Mouse (Mus musculus) liver, adult 2 months (tissue): ENCODE measurements at regions not wholly inside any gene's neighbourhood (a gene's known extent, or its start where the extent isn't known, plus 50 kb on each side); places are given as distances from the start of the nearest gene placed in this dataset.

Experiments used
- CTCF ChIP-seq: fragments of 200-500 bp; IDR thresholded peaks from 2 replicates; pipeline ENCODE4 v1.5.1; 2011; ENCODE audit warnings: low read depth, low read length, control low read depth
- POLR2A ChIP-seq: fragments of 200-500 bp; IDR thresholded peaks from 2 replicates; pipeline ENCODE4 v1.6.1; 2011; ENCODE audit warnings: low read length, control low read depth; ENCODE audit not compliant: insufficient read depth; ENCODE audit errors: extremely low read depth

DNA sequence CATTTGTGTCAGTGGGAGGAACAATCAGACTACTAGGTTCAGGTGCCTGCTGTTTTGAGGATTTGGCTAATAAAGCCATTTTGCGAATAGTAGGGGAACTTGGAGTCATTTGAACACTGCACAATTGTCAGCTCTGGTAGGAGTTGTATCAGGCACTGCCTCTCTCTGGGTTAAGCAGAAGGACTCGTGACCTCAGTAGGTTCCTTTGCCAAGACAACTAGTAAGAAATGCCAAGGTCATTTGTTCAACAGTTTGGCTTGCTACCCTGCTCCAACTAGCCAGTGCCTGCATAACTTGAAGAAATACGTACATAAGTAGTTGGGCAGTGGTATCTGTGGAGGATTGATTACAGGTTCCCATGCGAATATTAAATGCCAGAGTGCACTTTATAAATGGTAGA, 705.5 kb upstream of the Tenm4 start:
- TF ChIP-seq CTCF = no peak
- no peak for TF ChIP-seq POLR2A
